Mouse (Mus musculus): ENCODE results near the gene Rwdd2a. TPM values are rescaled to one million over a fixed set of nuclear protein-coding genes. Genes with fewer than 3 reads are reported as not detected.

Gene Rwdd2a
- polyA plus RNA-seq, 1 experiment from 2014 or later = 2.5 TPM

Other genes with a start within 250 kb of the Rwdd2a start
- 5.9 and 7.0 TPM in 2 replicates for gene Ube2cbp, start 107.0 kb upstream of the Rwdd2a start, polyA plus RNA-seq (2014; fragmentation: Nextera tagmentation; extraction: Ambion mirVana)
- gene Dop1a, start 104.8 kb upstream of the Rwdd2a start, polyA plus RNA-seq (2014; fragmentation: Nextera tagmentation; extraction: Ambion mirVana) = 9.7 and 12.2 TPM in 2 replicates
- gene Pgm3, start 149 bp upstream of the Rwdd2a start, polyA plus RNA-seq (2014; fragmentation: Nextera tagmentation; extraction: Ambion mirVana) = 25.9 and 28.3 TPM in 2 replicates
- 6.6 and 7.7 TPM in 2 replicates for gene Me1, start 124.0 kb downstream of the Rwdd2a start, polyA plus RNA-seq (2014; fragmentation: Nextera tagmentation; extraction: Ambion mirVana)
- 2.3 and 3.7 TPM in 2 replicates for gene Prss35, start 171.7 kb downstream of the Rwdd2a start, polyA plus RNA-seq (2014; fragmentation: Nextera tagmentation; extraction: Ambion mirVana)